Mouse (Mus musculus): ENCODE measurements around the gene Prss57. TPM values are rescaled to one million over a fixed set of nuclear protein-coding genes. Genes with fewer than 3 reads are reported as not detected.

The Prss57 gene
- total RNA-seq, 2 experiments from 2014 or later = 0.52 TPM; not detected in 1

GRCm38 (mm10) chr10:79783920-79784800 is 6.6 kb downstream of the Prss57 start:
- intact Hi-C loops (cut with DNase I) = no loop called here
- DNase-seq = peak; percentile 65

GRCm38 (mm10) chr10:79783050-79783449 is 7.7 kb downstream of the Prss57 start:
- intact Hi-C loops (cut with DNase I) = no loop called here
- DNase-seq = no peak

GRCm38 (mm10) chr10:79781956-79782355 is 8.8 kb downstream of the Prss57 start:
- DNase-seq = no peak
- intact Hi-C loops (cut with DNase I) = no loop called here

- intact Hi-C loops (cut with DNase I) = no loop called here
- DNase-seq = no peak
Measured at GRCm38 (mm10) chr10:79781139-79781538, 9.6 kb downstream of the Prss57 start.

- intact Hi-C loops (cut with DNase I) = no loop called here
- DNase-seq = peak; percentile 54
Measured at GRCm38 (mm10) chr10:79780664-79781015, 10.1 kb downstream of the Prss57 start.

GRCm38 (mm10) chr10:79779784-79780663 is 10.7 kb downstream of the Prss57 start:
- intact Hi-C loops (cut with DNase I) = no loop called here
- peak; percentile 97 for DNase-seq

- intact Hi-C loops (cut with DNase I) = no loop called here
- no peak for DNase-seq
Measured at GRCm38 (mm10) chr10:79779193-79779592, 11.6 kb downstream of the Prss57 start.

GRCm38 (mm10) chr10:79778006-79778405 is 12.8 kb downstream of the Prss57 start:
- DNase-seq = peak; percentile 88
- intact Hi-C loops (cut with DNase I) = no loop called here

GRCm38 (mm10) chr10:79777103-79777531 is 13.6 kb downstream of the Prss57 start, which contains the start of gene Fstl3:
Gene Fstl3 (plus strand): TSS chr10:79777272.
- intact Hi-C loops (cut with DNase I) = no loop called here
- no peak for DNase-seq

- DNase-seq = no peak
- intact Hi-C loops (cut with DNase I) = no loop called here
Measured at GRCm38 (mm10) chr10:79774486-79775279, 16.1 kb downstream of the Prss57 start.

- intact Hi-C loops (cut with DNase I) = no loop called here
- no peak for DNase-seq
Measured at GRCm38 (mm10) chr10:79773208-79773607, 17.6 kb downstream of the Prss57 start.

GRCm38 (mm10) chr10:79772320-79772719 is 18.4 kb downstream of the Prss57 start:
- intact Hi-C loops (cut with DNase I) = no loop called here

GRCm38 (mm10) chr10:79769329-79769728 is 21.4 kb downstream of the Prss57 start:
- no peak for DNase-seq
- intact Hi-C loops (cut with DNase I) = no loop called here

More at GRCm38 (mm10) chr10:79772320-79772719, 18.4 kb downstream of the Prss57 start:
- no peak for DNase-seq

- intact Hi-C loops (cut with DNase I) = no loop called here
Measured at GRCm38 (mm10) chr10:79768400-79768799, 22.4 kb downstream of the Prss57 start.

GRCm38 (mm10) chr10:79767372-79768244 is 23.2 kb downstream of the Prss57 start:
- DNase-seq = peak; percentile 98
- intact Hi-C loops (cut with DNase I) = no loop called here

More at GRCm38 (mm10) chr10:79768400-79768799, 22.4 kb downstream of the Prss57 start:
- peak; percentile 85 for DNase-seq

- peak; percentile 99 for DNase-seq
- intact Hi-C loops (cut with DNase I) = no loop called here
Measured at GRCm38 (mm10) chr10:79766508-79767325, 24.0 kb downstream of the Prss57 start, which contains the start of gene Rnf126. Gene Rnf126 (minus strand): TSS chr10:79766952.

- no peak for DNase-seq
- intact Hi-C loops (cut with DNase I) = no loop called here
Measured at GRCm38 (mm10) chr10:79766001-79766507, 24.7 kb downstream of the Prss57 start.

- intact Hi-C loops (cut with DNase I) = no loop called here
- DNase-seq = no peak
Measured at GRCm38 (mm10) chr10:79765228-79765745, 25.5 kb downstream of the Prss57 start.

Measured in left cerebral cortex, postnatal 4 days (tissue).